Mouse (Mus musculus) midbrain, embryonic 14.5 days (tissue): Measurements from ENCODE around the gene Zfp422. TPM values are rescaled to one million over a fixed set of nuclear protein-coding genes. Genes with fewer than 3 reads are reported as not detected.
A peak's percentile ranks its signal among the peaks of the same experiment; 100 is the strongest.

ENCODE experiments used
- microRNA-seq: library from miRNA; unstranded; fragments of <30 nt; microRNA quantifications from one replicate; pipeline ENCODE4, GENCODE M21; 2016
- polyA plus RNA-seq: library from polyadenylated mRNA; unstranded; fragments of >200 nt; fragmentation: Nextera tagmentation; extraction: Ambion mirVana; gene quantifications from 2 replicates; pipeline ENCODE4 v1.2.1, GENCODE M21; 2014

Zfp422 gene
- polyA plus RNA-seq, 1 experiment from 2014 or later: 207 TPM

Small RNA genes within 50 kb of the gene (microRNA-seq; reads per million reads assigned to microRNA genes)
- 2.1 reads per million, percentile 12 among the genes with 10 or more reads in this experiment for gene Mir7043

Other genes starting within 250 kb of the Zfp422 start
- gene Alox5, start 167.8 kb downstream of the Zfp422 start, polyA plus RNA-seq: 0.36 and 0.38 TPM in 2 replicates
- gene Olfr211, start 139.9 kb downstream of the Zfp422 start, polyA plus RNA-seq: not detected in 2 replicates
- not detected in 2 replicates for gene Olfr212, start 122.5 kb downstream of the Zfp422 start, polyA plus RNA-seq
- not detected in 2 replicates for gene Olfr213, start 90.5 kb downstream of the Zfp422 start, polyA plus RNA-seq
- gene Gm5580, start 77.9 kb downstream of the Zfp422 start, polyA plus RNA-seq: 0.31 and 0.58 TPM in 2 replicates
- gene Olfr214, start 74.8 kb downstream of the Zfp422 start, polyA plus RNA-seq: not detected in 2 replicates
- not detected in 2 replicates for gene Olfr215, start 44.8 kb downstream of the Zfp422 start, polyA plus RNA-seq
- 4.7 and 7.3 TPM in 2 replicates for gene Depp1, start 21.6 kb upstream of the Zfp422 start, polyA plus RNA-seq
- gene Rassf4, start 45.0 kb upstream of the Zfp422 start, polyA plus RNA-seq: 13.7 and 19.4 TPM in 2 replicates
- 0.07 and 0.14 TPM in 2 replicates for gene Tmem72, start 87.9 kb upstream of the Zfp422 start, polyA plus RNA-seq